In the genomic region with DNA sequence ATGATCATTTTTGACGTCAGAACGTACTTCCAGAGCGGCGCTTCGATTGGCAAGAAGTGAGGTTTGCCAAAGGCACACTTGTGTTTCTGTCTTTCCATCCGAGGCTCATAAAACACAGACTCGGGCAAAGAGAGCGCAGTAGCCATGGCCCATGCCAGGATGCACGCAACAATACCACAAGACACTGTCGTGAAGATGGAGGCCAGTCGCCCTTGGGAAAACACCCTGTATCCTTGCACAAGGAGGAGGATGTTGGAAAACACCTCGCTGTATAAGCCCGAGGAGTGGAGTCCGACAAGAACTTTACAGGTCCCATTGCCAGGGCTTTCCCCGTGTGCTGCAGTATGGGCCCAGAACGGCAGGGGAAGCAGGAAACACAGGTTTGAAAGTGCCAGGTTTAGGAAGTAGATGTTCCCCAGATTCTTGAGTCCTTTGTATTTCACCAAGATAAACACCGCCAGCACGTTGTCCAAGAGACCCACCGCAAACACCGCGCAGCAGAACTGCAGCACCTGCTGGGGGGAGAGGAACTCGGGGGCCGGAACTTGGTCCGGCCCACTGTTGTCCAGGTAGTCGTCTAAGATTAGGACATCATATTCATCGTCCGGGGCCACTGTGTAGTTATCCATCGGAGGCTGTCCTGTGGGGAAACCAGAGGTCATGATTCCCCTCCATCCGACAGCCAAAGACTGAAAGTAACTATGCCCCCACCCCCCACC, we compare ENCODE assay signal across 9 mouse cellular contexts. TPM values are rescaled to one million over a fixed set of nuclear protein-coding genes. Genes with fewer than 3 reads are reported as not detected.
DNase-seq lines count a peak whose midpoint lies in the region; TF ChIP-seq lines count a peak whose summit lies in the region.
"Had no signal": no experiment of that assay in that cellular context is flagged by ENCODE, and none has a peak within 500 bp of the region (broad histone marks: within the 10 kb centered on the region; RNA-seq: fewer than 3 reads in every experiment).

No protein-coding gene starts in this region.

- no peak for TF ChIP-seq CTCF in kidney, adult 2 months (conservative IDR thresholded peaks at IDR 0.05; ENCODE audit: insufficient read depth, insufficient read length, low read depth, low read length)

- H3K27ac ChIP-seq in kidney, adult 2 months (ENCODE audit: insufficient read depth, low read depth, low read length): peak overlapping the region; percentile 67; the same call in 1 of the 2 replicates

- 50% methylated on average over 29 of the region's 29 CpGs for WGBS in kidney, adult 2 months

- no peaks in the 10 kb centered on the region for H3K36me3 ChIP-seq in kidney, adult 2 months (ENCODE audit: control insufficient read depth, insufficient read depth, low read length)

- H3K4me3 ChIP-seq in kidney, adult 2 months (ENCODE audit: insufficient read depth, low read depth, low read length): peak overlapping the region; percentile 66

- TF ChIP-seq POLR2A in kidney, adult 2 months (IDR thresholded peaks at IDR 0.05; ENCODE audit: low read depth, low read length): no peak

- DNase-seq in kidney, adult 2 months: no peak
- DNase-seq in kidney, adult 8-10 months: no peak
- DNase-seq in ZHBTc4 (ENCODE audit: low read depth, low spot score): peak; percentile 44
- peak; percentile 21 to 39 for DNase-seq in heart, postnatal 10 days
- peak; percentile 32 for DNase-seq in lung, postnatal 10 days
- no peak for DNase-seq in ovary, postnatal 10 days (ENCODE audit: low spot score)
- no peak for DNase-seq in layer of hippocampus, postnatal 10 days (ENCODE audit: low spot score in 2 of 2)
- DNase-seq in kidney, postnatal 14 days: no peak

- intact Hi-C loops in heart, postnatal 10 days (cut with DNase I): loop anchor here (5.0 kb wide), 1 partner anchor 59 kb away; no protein-coding TSS in a partner anchor

- H3K27me3 ChIP-seq in kidney, adult 2 months (replicated peaks; ENCODE audit: control insufficient read depth, insufficient read depth, low read length): no peaks in the 10 kb centered on the region
- H3K27me3 ChIP-seq: Patski had no signal

- no peaks in the 10 kb centered on the region; the same call in 1 of the 2 replicates for H3K4me1 ChIP-seq in kidney, adult 2 months (ENCODE audit: control insufficient read depth, insufficient read depth, low read length)

RNA-seq across cellular contexts. Expression of gene Ccrl2, which starts 1.4 kb away (rescaled TPM):
- polyA plus RNA-seq in kidney, adult 2 months (2012; rRNA removed): 11.1 and 13.8 TPM in 2 replicates
- total RNA-seq in heart, postnatal 10 days (2021): 1 to 10 TPM; 6.4 to 7.4 TPM
- 1 to 10 TPM in 1 of 2 experiments, under 1 TPM in 1; 0.69 to 1.5 TPM for total RNA-seq in layer of hippocampus, postnatal 10 days (2021)

RNA-seq across cellular contexts. Expression of gene Ltf, which starts 36.9 kb away (rescaled TPM):
- 0.39 and 0.63 TPM in 2 replicates for polyA plus RNA-seq in kidney, adult 2 months (2012; rRNA removed)
- total RNA-seq in heart, postnatal 10 days (2021): 1 to 10 TPM in 1 of 2 experiments, under 1 TPM in 1; 0.72 to 2.3 TPM
- 1 to 10 TPM in 1 of 2 experiments, not detected in 1; 2.0 TPM for total RNA-seq in layer of hippocampus, postnatal 10 days (2021)

Comparison
In these comparisons a context has a peak if more than half of its experiments do, and no peak if none do; other contexts are left out.
1. DNase-seq: peak in ZHBTc4 (single experiment), heart, postnatal 10 days (2 of 2) and lung, postnatal 10 days (single experiment); none in kidney, adult 2 months (single experiment), kidney, adult 8-10 months (0 of 2), ovary, postnatal 10 days (single experiment), layer of hippocampus, postnatal 10 days (0 of 2) and kidney, postnatal 14 days (single experiment).